Mouse (Mus musculus) kidney, embryonic 14.5 days (tissue): ENCODE data around the gene Ifit1bl1. TPM values are rescaled to one million over a fixed set of nuclear protein-coding genes. Genes with fewer than 3 reads are reported as not detected.
"Not testable (repeated sequence)": the region's sequence is repeated elsewhere in the genome, so short reads cannot be mapped to it uniquely, and the experiment has no call there.

Experiments
- ATAC-seq: fragments of 200-750 bp; cut with Nextera tagmentation; 2 replicates; pipeline ENCODE4 v1.8.0; 2017; ENCODE audit warnings: moderate number of reproducible peaks, mild to moderate bottlenecking, moderate TSS enrichment, moderate library complexity; ENCODE audit not compliant: low FRiP score, low TSS enrichment
- H3K27ac ChIP-seq: fragments of 300-500 bp; sonication (generic); 2 replicates; pipeline ENCODE4 v1.5.1; 2014; ENCODE audit warnings: low read depth, mild to moderate bottlenecking, low read length, moderate library complexity, mixed read lengths
- H3K27me3 ChIP-seq: fragments of 300-500 bp; sonication (generic); 2 replicates; pipeline ENCODE4 v1.6.1; 2014; ENCODE audit warnings: mild to moderate bottlenecking, low read length; ENCODE audit not compliant: control insufficient read depth, insufficient read depth
- H3K36me3 ChIP-seq: fragments of 300-500 bp; sonication (generic); 2 replicates; pipeline ENCODE4 v1.6.1; 2014; ENCODE audit warnings: low read length, mixed read lengths; ENCODE audit not compliant: control insufficient read depth, insufficient read depth
- H3K4me1 ChIP-seq: fragments of 300-500 bp; sonication (generic); 2 replicates; pipeline ENCODE4 v1.6.1; 2014; ENCODE audit warnings: low read length, mixed read lengths; ENCODE audit not compliant: control insufficient read depth, insufficient read depth
- H3K4me2 ChIP-seq: fragments of 300-500 bp; sonication (generic); replicated peaks from 2 replicates; pipeline ENCODE4 v1.6.1; 2014; ENCODE audit warnings: low read depth, mild to moderate bottlenecking, low read length
- H3K4me3 ChIP-seq: fragments of 300-500 bp; sonication (generic); 2 replicates; pipeline ENCODE4 v1.5.1; 2014; ENCODE audit warnings: mild to moderate bottlenecking, low read length
- H3K9ac ChIP-seq: fragments of 300-500 bp; sonication (generic); 2 replicates; pipeline ENCODE4 v1.6.1; 2014; ENCODE audit warnings: low read depth, mild to moderate bottlenecking, low read length, moderate library complexity
- H3K9me3 ChIP-seq: fragments of 300-500 bp; sonication (generic); 2 replicates; pipeline ENCODE4 v1.6.1; 2016; ENCODE audit warnings: low read length; ENCODE audit not compliant: control insufficient read depth
- WGBS: fragments of 180-500 bp; shearing (Covaris S2); extraction: QIAGEN DNeasy Blood & Tissue Kit; methylation state at CpG from one replicate; pipeline ENCODE4 v1.1.7; 2014; 5-methylcytosine and 5-hydroxymethylcytosine counted together
- polyA plus RNA-seq: library from polyadenylated mRNA; unstranded; fragments of >200 nt; fragmentation: Nextera tagmentation; extraction: Ambion mirVana; gene quantifications from 2 replicates; pipeline ENCODE4 v1.2.1, GENCODE M21; 2014

Ifit1bl1 gene
- polyA plus RNA-seq, 1 experiment from 2014 or later = not detected

DNA sequence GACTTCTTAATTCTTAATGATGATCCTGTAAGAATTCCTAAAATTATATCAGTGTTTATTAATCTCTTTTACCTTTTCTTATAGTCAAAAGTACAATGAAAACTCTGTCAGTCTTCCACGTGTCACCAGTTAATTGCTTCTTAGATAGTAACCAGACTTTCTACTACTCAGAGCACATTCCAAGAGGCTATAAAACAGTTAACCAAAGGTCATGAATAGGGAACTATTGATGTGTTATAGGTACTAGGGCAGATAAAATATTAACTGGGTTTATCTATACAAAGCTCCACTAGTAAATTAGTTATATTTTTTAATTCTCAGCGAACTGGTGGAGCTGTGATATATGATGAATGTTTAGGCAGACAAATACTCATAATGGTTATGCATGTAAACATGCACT lies 25.7 kb upstream of the Ifit1bl1 start:
- H3K27ac ChIP-seq = no peak overlapping the region
- no peak for ATAC-seq
- no peak overlapping the region for H3K9ac ChIP-seq
- no peak overlapping the region for H3K4me3 ChIP-seq
- WGBS = 73% methylated on average over 2 of the region's 2 CpGs
- no peaks in the 10 kb centered on the region for H3K4me1 ChIP-seq
- no peaks in the 10 kb centered on the region for H3K36me3 ChIP-seq
- H3K4me2 ChIP-seq = no peak overlapping the region
- H3K27me3 ChIP-seq = no peaks in the 10 kb centered on the region
- H3K9me3 ChIP-seq = no peaks in the 10 kb centered on the region

DNA sequence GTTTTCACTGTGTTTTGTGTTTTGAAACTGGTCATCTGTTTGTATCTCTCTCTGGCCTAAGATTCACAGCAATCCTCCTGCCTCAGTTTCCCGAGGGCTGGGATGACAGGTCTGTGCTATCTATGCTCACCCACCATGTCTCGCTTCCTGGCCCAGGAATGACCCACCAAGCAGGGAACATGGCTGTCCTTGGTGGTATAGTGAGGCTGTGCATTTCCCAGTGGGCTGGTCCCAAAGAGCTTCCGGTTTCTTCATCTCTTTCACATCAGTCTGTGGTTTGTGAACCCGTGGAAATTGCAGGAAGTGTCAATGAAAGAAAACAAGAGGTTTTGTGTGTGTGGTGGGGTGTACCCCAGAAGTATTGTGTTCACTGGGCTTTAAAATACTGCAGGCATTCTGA lies 22.9 kb upstream of the Ifit1bl1 start:
- Histone ChIP-seq H3K9me3 (no peaks in the 10 kb centered on the region), H3K27me3 (no peaks in the 10 kb centered on the region), H3K4me1 (no peaks in the 10 kb centered on the region), H3K36me3 (no peaks in the 10 kb centered on the region), H3K4me3 (no peak overlapping the region), H3K4me2 (no peak overlapping the region), H3K27ac (no peak overlapping the region), H3K9ac (no peak overlapping the region)
- ATAC-seq = no peak
- WGBS = 81% methylated on average over 4 of the region's 4 CpGs

DNA sequence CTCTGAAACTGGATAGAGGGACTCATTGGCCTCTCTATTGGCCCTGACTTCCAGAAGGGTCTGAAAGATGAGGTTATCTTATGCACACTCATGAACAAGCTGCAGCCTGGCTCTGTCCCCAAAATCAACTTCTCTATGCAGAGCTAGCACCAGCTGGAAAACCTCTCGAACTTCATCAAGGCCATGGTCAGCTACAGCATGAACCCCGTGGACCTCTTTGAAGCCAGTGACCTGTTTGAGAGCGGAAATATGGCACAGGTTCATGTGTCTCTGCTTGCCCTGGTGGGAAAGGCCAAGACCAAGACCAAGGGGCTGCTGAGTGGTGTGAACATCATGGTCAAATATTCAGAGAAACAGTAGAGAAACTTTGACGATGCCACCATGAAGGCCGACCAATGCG lies 22.0 kb upstream of the Ifit1bl1 start:
- Histone ChIP-seq H3K4me3 (no peak overlapping the region), H3K36me3 (no peaks in the 10 kb centered on the region), H3K27ac (no peak overlapping the region), H3K9ac (no peak overlapping the region), H3K4me2 (no peak overlapping the region), H3K4me1 (no peaks in the 10 kb centered on the region), H3K9me3 (no peaks in the 10 kb centered on the region), H3K27me3 (no peaks in the 10 kb centered on the region)
- WGBS = 91% methylated on average over 6 of the region's 6 CpGs
- no peak for ATAC-seq

DNA sequence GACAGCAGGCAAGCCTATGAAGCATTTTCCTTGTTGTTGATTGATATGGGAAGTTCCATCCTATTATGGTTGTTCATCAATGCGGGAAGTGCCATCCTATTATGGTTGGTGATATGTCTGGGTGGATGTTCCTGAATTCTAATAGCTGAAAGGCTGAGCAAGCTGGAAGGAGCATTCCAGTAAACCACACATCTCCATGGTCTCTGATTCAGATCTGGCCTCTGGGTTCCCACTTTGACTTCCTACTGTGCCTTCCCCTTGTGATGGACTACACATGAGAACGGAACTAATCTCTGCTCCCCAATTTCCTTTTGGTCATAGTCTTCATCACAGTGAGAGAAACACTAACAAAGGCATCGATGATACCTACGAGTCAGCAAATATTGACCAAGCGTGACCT lies 19.1 kb upstream of the Ifit1bl1 start:
- no peaks in the 10 kb centered on the region for H3K9me3 ChIP-seq
- H3K27me3 ChIP-seq = no peaks in the 10 kb centered on the region
- no peak overlapping the region for H3K4me3 ChIP-seq
- no peaks in the 10 kb centered on the region for H3K36me3 ChIP-seq
- no peak overlapping the region for H3K4me2 ChIP-seq
- no peaks in the 10 kb centered on the region for H3K4me1 ChIP-seq
- H3K9ac ChIP-seq = no peak overlapping the region
- no peak for ATAC-seq
- WGBS = 86% methylated on average over 5 of the region's 5 CpGs
- no peak overlapping the region for H3K27ac ChIP-seq

DNA sequence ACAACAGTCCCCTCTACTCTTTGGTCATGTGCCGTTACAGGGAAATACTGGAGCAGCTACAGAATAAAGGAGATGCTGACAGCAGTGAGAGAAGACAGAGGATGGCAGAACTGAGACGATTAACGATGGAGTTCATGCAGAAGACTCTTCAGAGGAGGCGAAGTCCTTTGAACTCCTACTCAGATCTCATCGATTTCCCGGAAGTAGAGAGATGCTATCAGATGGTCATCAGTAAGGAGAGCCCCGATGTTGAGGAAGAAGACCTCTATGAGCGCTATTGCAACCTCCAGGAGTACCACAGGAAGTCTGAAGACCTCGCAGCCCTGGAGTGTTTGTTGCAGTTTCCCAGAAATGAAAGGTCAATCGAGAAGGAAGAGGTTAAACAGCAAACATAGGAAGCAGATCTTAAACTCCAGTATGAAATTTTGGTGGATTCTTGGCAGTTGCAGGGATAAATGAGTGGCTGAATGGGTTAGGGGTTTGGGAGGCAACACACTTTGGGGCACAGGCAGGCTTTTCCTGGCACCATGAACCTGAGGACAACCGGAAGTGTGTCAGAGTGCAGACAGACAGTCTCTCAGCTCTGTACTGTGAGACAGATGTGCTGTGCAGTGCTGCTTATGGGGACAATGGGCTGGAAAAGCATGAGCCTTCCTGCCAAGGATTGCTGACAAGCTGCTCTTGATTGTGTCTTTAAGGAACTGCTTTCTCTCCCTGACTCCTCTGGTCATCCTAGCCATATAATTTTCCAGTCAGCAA lies 10.7 kb upstream of the Ifit1bl1 start:
- H3K4me3 ChIP-seq, ATAC-seq, H3K27ac ChIP-seq, H3K36me3 ChIP-seq, H3K4me2 ChIP-seq, H3K27me3 ChIP-seq, H3K4me1 ChIP-seq, H3K9ac ChIP-seq, H3K9me3 ChIP-seq: not testable (repeated sequence)
- 74% methylated on average over 4 of the region's 11 CpGs for WGBS

DNA sequence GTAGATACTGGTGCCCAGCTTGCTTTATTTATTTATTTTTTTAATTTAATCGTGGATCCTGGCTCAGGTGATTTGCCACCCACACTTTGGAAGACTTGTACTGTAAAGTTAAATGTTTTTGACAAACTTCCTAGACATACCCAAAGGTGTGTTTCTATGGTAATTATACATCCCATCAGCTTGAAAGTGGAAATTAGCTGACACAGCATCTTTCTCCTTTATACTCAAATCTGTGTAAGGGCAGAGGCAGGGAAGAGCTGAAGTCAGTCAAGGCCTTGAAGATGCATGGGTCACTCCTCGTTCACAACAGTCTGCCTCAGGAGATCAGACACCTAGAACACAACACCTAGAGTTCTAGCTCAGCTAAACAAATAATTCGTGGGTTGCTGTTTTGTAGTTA lies 8.4 kb upstream of the Ifit1bl1 start:
- not testable (repeated sequence) for H3K4me3 ChIP-seq, ATAC-seq, H3K27ac ChIP-seq, H3K9me3 ChIP-seq, H3K27me3 ChIP-seq, H3K9ac ChIP-seq, H3K4me2 ChIP-seq, H3K4me1 ChIP-seq, H3K36me3 ChIP-seq
- WGBS = 74% methylated on average over 3 of the region's 3 CpGs

DNA sequence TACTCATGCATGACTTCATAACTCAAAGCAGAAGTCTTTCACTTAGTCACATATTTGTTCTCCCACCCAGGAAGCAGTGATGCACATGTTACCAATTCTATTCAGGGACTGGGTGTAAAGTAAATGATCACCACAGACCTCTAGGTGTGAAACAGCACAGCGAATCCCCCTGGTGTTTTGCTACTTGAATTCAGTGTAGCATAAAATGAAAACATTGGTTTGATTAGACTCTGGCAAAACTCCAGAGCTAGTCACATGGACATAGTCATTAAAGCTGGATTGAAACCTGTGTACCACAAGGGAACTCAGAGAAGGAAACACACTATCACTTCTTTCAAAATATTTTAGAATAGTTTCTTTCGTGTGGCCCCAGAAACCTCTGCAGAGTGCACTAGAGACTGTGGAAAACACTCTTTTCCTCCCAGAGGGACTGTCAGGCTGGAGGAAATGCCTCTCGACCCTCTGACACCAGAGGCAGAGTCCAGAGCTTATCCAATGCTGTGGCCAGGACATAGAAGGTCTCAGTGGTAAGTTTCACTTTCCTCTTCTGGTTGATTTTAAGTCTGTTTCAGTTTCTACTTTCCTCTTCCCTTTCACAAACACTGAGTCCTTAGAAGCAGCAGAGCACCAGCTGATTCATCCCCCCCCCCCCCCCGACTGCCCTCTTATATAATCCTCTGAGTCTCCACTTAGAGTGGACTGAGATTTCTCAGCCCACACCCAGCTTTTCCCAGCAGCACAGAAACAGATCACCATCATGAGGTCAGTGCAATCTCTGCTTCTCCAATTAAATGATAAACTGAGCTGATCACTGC lies 5.7 kb upstream of the Ifit1bl1 start, which contains the start of gene Ifit3b:
Ifit3b (plus strand) TSS at position 734 of the 815 bp plus-strand sequence.
- 42% methylated on average over 4 of the region's 4 CpGs for WGBS
- ATAC-seq = peak; percentile 77
- not testable (repeated sequence) for H3K27ac ChIP-seq

DNA sequence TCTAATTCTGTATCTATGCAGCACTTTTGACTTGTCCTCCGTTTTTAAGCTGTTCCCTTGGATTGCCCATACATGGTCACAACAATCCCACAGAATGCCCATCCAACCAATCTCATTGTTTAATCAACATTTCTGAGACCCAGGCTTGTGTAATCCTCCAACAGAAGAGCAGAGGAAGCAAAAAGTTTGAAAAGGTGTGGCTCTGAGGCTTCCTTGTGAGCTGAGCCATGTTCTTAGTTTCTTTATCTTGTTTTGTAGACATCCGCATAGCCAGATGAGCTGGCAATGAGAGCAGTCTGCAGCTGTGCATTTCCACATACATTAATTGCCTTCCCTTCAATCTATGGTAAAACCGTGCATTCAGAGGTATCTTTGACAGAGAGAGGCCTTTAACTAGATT lies 3.7 kb upstream of the Ifit1bl1 start:
- Histone ChIP-seq H3K4me1 (no peaks in the 10 kb centered on the region), H3K27me3 (no peaks in the 10 kb centered on the region), H3K9ac (no peak overlapping the region), H3K4me2 (no peak overlapping the region), H3K4me3 (no peak overlapping the region), H3K27ac (no peak overlapping the region), H3K36me3 (no peaks in the 10 kb centered on the region), H3K9me3 (no peaks in the 10 kb centered on the region)
- WGBS = 93% methylated on average over 3 of the region's 3 CpGs
- no peak for ATAC-seq

More for the DNA sequence above, 5.7 kb upstream of the Ifit1bl1 start, which contains the start of gene Ifit3b:
- H3K9ac ChIP-seq, H3K4me1 ChIP-seq, H3K9me3 ChIP-seq, H3K27me3 ChIP-seq, H3K4me3 ChIP-seq, H3K4me2 ChIP-seq, H3K36me3 ChIP-seq: not testable (repeated sequence)

DNA sequence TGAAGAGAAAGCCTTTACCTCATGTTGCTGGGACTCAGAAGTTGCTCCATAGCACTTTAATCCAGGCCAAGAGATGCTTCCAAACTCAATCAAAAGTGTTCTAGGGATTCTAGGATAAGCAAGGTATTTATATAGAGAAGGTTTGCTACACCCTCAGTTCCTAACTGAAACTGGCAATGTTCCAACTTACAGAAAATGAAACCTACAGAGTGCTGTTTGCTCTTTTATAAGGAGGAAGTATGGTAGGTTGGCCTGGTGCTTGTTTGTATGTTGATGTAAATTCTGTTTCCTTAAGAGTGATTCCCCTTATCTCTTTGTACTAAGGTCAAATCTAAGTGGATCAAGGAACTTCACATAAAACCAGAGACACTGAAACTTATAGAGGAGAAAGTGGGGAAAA lies 2.5 kb downstream of the Ifit1bl1 start:
- H3K27ac ChIP-seq, H3K9ac ChIP-seq, H3K4me1 ChIP-seq, H3K9me3 ChIP-seq, H3K4me3 ChIP-seq, H3K27me3 ChIP-seq, H3K36me3 ChIP-seq, H3K4me2 ChIP-seq, ATAC-seq: not testable (repeated sequence)
